Mouse (Mus musculus): ENCODE data around the gene Rhbdl1. TPM values are rescaled to one million over a fixed set of nuclear protein-coding genes. Genes with fewer than 3 reads are reported as not detected.
"Not testable (repeated sequence)": the region's sequence is repeated elsewhere in the genome, so short reads cannot be mapped to it uniquely, and the experiment has no call there.

Gene Rhbdl1
- polyA plus RNA-seq, 1 experiment from 2014 or later, result 1.3 TPM

DNA sequence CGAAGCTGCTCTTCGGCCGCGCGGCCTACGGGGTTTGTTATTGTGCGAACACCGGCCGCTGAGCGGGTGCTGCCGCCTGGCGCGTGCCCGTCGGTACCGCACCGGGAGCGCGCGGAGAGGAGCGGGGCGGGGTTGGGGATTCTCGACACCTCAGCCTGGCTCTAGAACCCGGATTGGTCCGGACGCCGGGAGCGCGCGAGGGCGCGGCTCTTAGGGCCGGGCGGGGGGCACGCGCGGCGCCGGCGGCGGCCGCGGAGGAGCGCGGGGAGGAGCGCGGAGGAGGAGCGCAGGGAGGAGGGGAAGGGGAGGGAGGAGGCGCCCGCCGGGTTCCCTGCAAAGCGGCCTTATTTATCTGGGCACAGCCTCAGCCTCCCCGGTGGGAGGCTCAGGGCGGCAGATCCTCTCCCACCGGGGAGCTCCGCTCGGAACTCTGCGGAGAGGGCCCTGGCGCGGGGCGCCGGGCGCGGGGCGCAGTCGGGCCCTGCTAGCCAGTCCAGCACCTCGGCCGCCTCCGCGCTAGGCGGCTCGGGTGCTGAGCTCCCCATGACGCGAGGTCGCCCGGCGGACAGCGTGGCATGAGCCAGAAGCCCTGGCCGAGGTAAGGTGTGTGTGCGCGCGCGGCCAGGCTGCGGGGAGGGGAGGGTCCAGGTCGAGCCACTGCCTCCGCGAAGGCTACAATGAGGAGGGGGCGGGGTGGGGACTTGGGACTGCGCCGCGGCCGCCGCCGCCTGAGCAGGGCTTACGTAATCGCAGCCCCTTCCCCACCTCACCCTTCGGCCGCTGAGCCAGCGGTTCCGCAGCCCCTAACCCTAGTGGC is 28.1 kb downstream of the Rhbdl1 start, which contains the start of gene Fbxl16:
TSS of gene Fbxl16 (plus strand) at position 297 of the 817 bp plus-strand sequence.
- WGBS, result under 1% methylated on average over 96 of the region's 100 CpGs
- Histone ChIP-seq H3K4me1 (peaks cover 47% of the 10 kb centered on the region), H3K9me3 (no peaks in the 10 kb centered on the region), H3K4me3 (peak within 1 kb of the TSS; percentile 88), H3K36me3 (replicated peaks) (no peaks in the 10 kb centered on the region), H3K27me3 (ENCODE audit: poor library complexity, severe bottlenecking) (peaks cover 69% of the 10 kb centered on the region), H3K27ac (peak within 1 kb of the TSS; percentile 94)
- DNase-seq (ENCODE audit: extremely low spot score, low spot score), result peak; percentile 85

DNA sequence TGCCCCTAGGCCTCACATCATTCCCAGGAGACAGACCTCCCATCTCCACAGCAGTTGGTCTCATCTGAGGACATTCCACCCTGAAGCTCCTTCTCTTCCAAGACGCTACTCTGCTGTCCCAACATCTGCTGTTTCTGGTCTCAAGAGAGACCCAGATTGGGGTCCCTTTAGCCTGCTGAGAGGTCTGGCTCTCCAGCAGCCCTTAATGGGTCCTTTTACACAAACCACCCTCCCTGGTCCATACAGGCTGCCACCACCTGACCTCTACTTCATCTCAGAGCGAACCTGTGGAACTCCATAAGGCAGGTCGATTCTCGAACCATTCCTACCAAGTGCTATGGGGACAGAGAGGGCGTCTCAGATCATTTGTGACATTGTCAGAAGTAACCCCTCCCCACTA is 29.1 kb downstream of the Rhbdl1 start:
- no peaks in the 10 kb centered on the region for H3K36me3 ChIP-seq (replicated peaks)
- 39% methylated on average over 5 of the region's 5 CpGs for WGBS
- H3K9me3 ChIP-seq, result no peaks in the 10 kb centered on the region
- peaks cover 50% of the 10 kb centered on the region for H3K4me1 ChIP-seq
- H3K27me3 ChIP-seq (ENCODE audit: poor library complexity, severe bottlenecking), result peaks cover 67% of the 10 kb centered on the region
- peak overlapping the region; percentile 94 for H3K27ac ChIP-seq
- H3K4me3 ChIP-seq, result peak overlapping the region; percentile 88
- DNase-seq (ENCODE audit: extremely low spot score, low spot score), result no peak

DNA sequence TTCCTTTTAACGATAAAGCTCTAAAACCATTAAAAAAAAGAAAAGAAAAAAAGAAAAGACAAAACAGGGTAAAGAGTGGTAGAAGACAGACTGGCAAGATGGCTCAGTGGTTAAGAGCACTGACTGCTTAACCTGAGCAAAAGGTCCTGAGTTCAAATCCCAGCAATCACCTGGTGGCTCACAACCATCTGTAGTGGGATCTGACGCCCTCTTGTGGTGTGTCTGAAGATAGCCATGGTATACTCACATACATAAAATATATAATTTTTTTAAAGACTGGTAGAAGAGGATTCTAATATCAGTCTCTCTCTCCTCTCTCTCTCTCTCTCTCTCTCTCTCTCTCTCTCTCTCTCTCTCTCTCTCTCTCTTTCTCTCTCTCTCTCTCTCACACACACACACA is 29.6 kb downstream of the Rhbdl1 start:
- DNase-seq (ENCODE audit: extremely low spot score, low spot score); H3K36me3 ChIP-seq (replicated peaks); H3K4me3 ChIP-seq; H3K27ac ChIP-seq; H3K9me3 ChIP-seq: not testable (repeated sequence)
- WGBS, result 40% methylated on average over 2 of the region's 2 CpGs
- peaks cover 62% of the 10 kb centered on the region for H3K27me3 ChIP-seq (ENCODE audit: poor library complexity, severe bottlenecking)
- peaks cover 54% of the 10 kb centered on the region for H3K4me1 ChIP-seq

DNA sequence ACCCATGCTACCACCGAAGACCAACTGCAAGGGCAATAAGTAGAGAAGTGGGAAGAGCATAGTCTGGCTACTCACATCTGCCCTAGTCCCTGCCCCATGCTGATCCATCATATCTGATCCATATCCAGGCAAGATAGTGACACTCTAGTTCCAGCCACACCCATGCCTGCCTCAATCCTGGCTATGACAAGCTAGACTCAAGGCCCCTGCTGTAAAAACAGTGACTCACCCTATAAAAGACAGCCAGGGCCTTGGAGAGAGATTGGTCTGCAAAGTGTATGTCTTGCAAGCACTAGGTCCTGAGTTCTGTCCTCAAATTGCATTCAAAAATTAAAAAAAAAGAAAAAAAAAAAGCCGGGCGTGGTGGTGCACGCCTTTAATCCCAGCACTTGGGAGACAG is 30.6 kb downstream of the Rhbdl1 start:
- H3K9me3 ChIP-seq, result no peaks in the 10 kb centered on the region
- peaks cover 60% of the 10 kb centered on the region for H3K4me1 ChIP-seq
- H3K27me3 ChIP-seq (ENCODE audit: poor library complexity, severe bottlenecking), result peaks cover 62% of the 10 kb centered on the region
- H3K36me3 ChIP-seq (replicated peaks), result no peaks in the 10 kb centered on the region
- H3K4me3 ChIP-seq, result no peak overlapping the region
- no peak for DNase-seq (ENCODE audit: extremely low spot score, low spot score)
- no peak overlapping the region for H3K27ac ChIP-seq
- WGBS, result 89% methylated on average over 4 of the region's 4 CpGs

DNA sequence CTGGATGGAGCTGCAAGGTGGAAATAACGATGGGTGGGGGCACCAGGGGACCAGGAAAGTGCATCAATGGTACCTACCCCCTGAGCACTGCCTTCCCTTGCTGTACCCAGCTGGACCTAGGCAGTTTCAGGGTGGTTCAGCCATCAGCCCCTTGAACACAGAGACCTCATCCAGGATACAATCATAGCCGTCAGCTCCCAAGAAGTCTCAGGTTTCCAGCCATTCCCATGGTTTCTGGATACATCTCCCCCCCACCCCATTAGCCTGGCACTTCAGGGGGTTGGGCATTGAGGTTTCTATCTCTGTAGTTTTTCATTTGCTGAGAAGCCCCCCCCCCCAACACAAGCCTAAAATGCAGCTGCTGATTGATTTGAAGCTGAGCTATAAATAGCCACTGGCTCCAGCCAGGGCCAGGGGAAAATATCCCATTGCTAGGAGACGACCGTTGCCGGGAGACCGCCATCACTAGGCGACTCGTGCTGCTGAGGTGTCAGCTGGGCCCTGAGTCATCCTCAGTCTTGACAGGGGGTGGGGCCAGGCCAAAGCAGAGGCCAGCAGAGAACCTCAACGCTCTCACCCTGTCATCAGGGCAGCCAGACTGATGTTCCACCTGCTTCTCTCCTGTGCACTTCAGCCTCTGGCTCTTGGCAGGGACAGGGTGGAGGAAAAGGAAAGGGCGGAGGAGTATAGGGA is 34.1 kb downstream of the Rhbdl1 start:
- peak; percentile 82 for DNase-seq (ENCODE audit: extremely low spot score, low spot score)
- H3K4me1 ChIP-seq, result peaks cover 32% of the 10 kb centered on the region
- H3K9me3 ChIP-seq, result no peaks in the 10 kb centered on the region
- H3K36me3 ChIP-seq (replicated peaks), result no peaks in the 10 kb centered on the region
- 8% methylated on average over 10 of the region's 10 CpGs for WGBS
- H3K27ac ChIP-seq, result peak overlapping the region; percentile 80
- H3K27me3 ChIP-seq (ENCODE audit: poor library complexity, severe bottlenecking), result peaks cover 30% of the 10 kb centered on the region
- H3K4me3 ChIP-seq, result peak overlapping the region; percentile 31

DNA sequence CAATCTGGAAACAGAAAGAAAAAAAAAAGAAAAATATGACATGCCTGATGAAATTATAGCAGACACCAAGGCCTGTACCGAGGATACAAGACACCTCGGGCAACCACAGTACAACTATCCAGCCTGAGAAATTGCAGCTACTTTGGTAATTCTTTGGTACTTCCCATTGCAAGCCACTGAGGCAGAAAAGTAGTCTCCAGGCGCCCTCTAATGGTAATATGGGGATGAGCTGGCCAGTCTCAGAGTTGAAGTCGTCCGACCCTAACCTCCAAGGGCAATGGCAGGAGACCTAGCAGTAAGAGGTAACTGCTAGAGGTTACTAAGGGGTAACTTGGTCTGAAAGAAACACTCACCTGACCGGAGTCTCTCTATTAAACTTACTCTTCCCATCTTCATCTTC is 36.1 kb downstream of the Rhbdl1 start:
- Histone ChIP-seq H3K4me3 (no peak overlapping the region), H3K36me3 (replicated peaks) (no peaks in the 10 kb centered on the region), H3K27ac (no peak overlapping the region), H3K4me1 (peaks cover 46% of the 10 kb centered on the region), H3K9me3 (no peaks in the 10 kb centered on the region), H3K27me3 (ENCODE audit: poor library complexity, severe bottlenecking) (peaks cover 23% of the 10 kb centered on the region)
- WGBS, result 10% methylated on average over 6 of the region's 6 CpGs
- DNase-seq (ENCODE audit: extremely low spot score, low spot score), result peak; percentile 71

DNA sequence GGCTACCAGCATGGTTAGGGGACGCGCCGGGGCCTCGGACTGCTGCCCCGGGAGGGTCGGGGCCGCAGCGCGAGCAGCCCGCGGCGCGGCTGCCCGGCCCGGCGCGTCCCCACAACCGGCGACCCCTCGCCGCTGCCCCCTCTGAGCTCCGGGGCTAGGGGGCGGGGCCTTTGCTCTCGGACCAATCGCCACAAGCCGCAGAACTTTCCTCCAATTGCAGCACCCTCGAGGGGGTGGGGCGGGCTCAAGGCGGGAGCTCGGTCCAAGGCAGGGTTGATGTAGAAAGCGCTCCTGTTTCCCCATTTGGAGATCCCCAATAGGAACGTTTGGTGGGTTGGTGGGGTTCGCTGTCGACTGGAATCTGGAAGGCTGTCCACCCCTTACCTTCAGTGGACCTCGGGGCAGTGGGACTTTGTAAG is 40.1 kb downstream of the Rhbdl1 start, which contains the start of gene Metrn:
TSS of gene Metrn (minus strand) at position 186 of the 419 bp plus-strand sequence.
- WGBS, result under 1% methylated on average over 35 of the region's 35 CpGs
- Histone ChIP-seq H3K4me1 (peaks cover 65% of the 10 kb centered on the region), H3K9me3 (no peaks in the 10 kb centered on the region), H3K4me3 (peak within 1 kb of the TSS; percentile 78), H3K27ac (peak within 1 kb of the TSS; percentile 93), H3K36me3 (replicated peaks) (peaks cover 27% of the 10 kb centered on the region), H3K27me3 (ENCODE audit: poor library complexity, severe bottlenecking) (peaks cover 8% of the 10 kb centered on the region)
- peak; percentile 95 for DNase-seq (ENCODE audit: extremely low spot score, low spot score)

DNA sequence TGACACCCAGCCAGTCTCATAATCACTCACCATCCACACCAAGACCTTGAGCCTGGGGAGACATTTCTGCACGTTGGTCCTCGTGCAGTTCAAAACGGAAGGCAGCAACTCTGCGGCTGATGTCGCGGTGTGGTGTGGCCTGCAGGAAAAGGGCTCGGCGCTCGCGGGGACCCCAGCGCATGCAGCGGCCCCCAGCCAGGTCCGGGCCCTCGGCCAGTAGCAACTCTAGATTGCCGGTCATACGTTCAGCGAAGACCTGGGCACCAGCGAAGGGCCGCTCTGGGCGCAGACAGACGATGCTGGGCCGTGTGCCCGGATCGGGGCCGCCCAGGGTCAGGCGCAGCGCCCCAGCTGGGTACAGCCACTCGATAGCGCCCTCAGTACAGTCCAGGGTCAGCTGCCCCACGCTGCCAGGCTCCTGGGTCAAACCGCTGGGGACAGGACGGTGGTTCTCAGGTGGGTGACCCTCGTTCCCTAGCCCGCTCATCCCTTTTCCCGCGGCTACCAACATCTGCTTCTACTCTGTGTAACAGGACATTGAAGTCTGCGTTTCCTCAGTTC is 40.8 kb downstream of the Rhbdl1 start:
- peaks cover 71% of the 10 kb centered on the region for H3K4me1 ChIP-seq
- peaks cover 1% of the 10 kb centered on the region for H3K27me3 ChIP-seq (ENCODE audit: poor library complexity, severe bottlenecking)
- WGBS, result under 1% methylated on average over 37 of the region's 37 CpGs

DNA sequence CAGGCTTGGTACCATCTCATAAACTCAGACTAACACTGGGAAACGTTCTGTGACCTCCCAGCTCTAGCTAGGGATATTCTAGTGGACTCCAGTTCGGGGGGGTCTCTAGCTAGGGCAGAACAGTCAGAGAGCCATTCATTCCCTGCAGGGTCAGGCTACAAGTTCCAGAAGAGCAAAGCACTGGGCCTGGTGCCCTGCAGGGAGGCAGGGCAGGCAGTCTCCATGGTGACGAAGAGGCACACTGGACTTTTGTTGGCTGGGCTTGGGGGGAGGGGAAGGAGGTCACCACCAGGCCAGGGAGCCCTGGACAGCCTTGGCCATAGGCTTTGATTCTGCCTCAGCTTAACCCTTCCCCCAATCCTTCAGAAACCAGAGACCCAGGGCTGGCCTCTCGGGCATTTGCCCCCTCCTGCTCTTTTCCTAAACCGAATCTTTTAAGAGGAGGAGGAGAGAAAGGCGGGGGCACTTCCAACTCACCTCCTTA is 41.4 kb downstream of the Rhbdl1 start, which contains the start of gene AC134908.4:
TSS of gene AC134908.4 (minus strand) at position 51 of the 484 bp plus-strand sequence.
- Histone ChIP-seq H3K27ac (peak within 1 kb of the TSS; percentile 93), H3K4me3 (peak within 1 kb of the TSS; percentile 78), H3K36me3 (replicated peaks) (peaks cover 30% of the 10 kb centered on the region), H3K9me3 (no peaks in the 10 kb centered on the region), H3K4me1 (peaks cover 74% of the 10 kb centered on the region), H3K27me3 (ENCODE audit: poor library complexity, severe bottlenecking) (no peaks in the 10 kb centered on the region)
- peak; percentile 90 for DNase-seq (ENCODE audit: extremely low spot score, low spot score)
- WGBS, result 1% methylated on average over 6 of the region's 6 CpGs

More for the DNA sequence above, 40.8 kb downstream of the Rhbdl1 start:
- Histone ChIP-seq H3K36me3 (replicated peaks) (peaks cover 27% of the 10 kb centered on the region), H3K9me3 (no peaks in the 10 kb centered on the region), H3K4me3 (peak overlapping the region; percentile 78), H3K27ac (peak overlapping the region; percentile 93)
- DNase-seq (ENCODE audit: extremely low spot score, low spot score), result peak; percentile 38

DNA sequence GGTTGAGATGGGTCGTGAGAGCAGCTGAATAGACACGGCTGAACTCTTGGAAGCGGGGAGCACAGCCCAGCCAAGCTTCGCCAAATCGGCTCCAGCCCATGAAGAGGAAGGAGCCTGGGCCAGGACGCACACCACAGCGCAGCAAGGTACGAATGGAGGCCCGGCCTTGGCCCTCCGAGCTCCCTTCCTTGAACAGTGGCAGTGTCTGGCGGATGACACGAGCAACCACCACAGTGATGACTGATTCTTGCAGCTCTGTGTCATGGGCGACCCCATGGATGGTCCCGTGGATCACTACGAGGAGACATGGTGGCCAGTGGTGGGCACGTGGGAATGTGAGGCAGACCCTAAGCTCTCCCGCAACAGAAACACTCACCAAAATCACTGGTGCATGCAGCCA is 42.1 kb downstream of the Rhbdl1 start:
- peaks cover 77% of the 10 kb centered on the region for H3K4me1 ChIP-seq
- WGBS, result 63% methylated on average over 17 of the region's 17 CpGs
- no peak for DNase-seq (ENCODE audit: extremely low spot score, low spot score)
- H3K4me3 ChIP-seq, result peak overlapping the region; percentile 78
- peak overlapping the region; percentile 93 for H3K27ac ChIP-seq
- H3K36me3 ChIP-seq (replicated peaks), result peaks cover 34% of the 10 kb centered on the region
- H3K27me3 ChIP-seq (ENCODE audit: poor library complexity, severe bottlenecking), result no peaks in the 10 kb centered on the region
- H3K9me3 ChIP-seq, result no peaks in the 10 kb centered on the region

DNA sequence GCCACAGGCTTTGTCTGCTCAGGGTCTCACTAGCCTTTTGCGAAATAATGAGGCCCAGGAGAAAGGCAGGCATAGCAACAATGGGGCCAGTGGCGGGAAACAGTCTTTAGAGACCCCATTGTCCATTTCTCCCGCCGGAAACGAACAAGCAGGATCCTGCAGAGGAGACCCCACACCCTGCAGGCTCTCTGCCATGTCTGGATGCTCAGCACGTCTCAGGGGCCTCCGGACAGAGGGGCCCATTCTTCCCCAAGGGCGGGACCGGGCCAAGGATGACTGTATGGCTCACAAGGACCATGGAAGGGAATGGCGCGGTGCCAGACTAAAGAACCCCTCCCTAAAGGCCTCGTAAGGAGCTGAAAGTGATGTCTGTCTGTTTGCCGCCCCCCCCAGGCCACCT is 42.9 kb downstream of the Rhbdl1 start:
- WGBS, result 32% methylated on average over 13 of the region's 13 CpGs
- Histone ChIP-seq H3K9me3 (no peaks in the 10 kb centered on the region), H3K27ac (peak overlapping the region; percentile 93), H3K4me3 (peak overlapping the region; percentile 78), H3K36me3 (replicated peaks) (peaks cover 42% of the 10 kb centered on the region), H3K4me1 (peaks cover 77% of the 10 kb centered on the region), H3K27me3 (ENCODE audit: poor library complexity, severe bottlenecking) (no peaks in the 10 kb centered on the region)
- DNase-seq (ENCODE audit: extremely low spot score, low spot score), result peak; percentile 63

DNA sequence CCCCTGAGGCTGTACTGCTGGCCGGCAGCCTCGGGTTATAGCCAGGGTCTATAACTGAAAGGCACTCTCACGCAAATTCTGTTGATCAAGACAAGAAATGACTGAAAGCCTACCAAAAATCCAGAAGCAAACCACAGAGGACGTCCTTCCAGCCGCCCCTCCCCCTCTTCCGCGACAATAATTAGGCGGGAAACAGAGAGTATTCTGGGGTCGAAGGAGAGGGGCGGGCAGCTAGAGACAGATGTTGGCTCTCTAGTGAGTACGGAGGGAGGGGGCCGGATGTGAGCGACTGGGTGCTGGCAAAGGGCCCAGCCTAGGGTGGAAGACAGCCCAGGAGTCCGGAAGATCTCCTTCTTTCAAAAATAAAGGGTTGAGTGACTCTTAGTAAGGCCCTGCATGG is 44.5 kb downstream of the Rhbdl1 start, which contains the start of gene Fam173a:
TSS of gene Fam173a (minus strand) at position 287 of the 400 bp plus-strand sequence.
- 5% methylated on average over 14 of the region's 14 CpGs for WGBS
- Histone ChIP-seq H3K9me3 (no peaks in the 10 kb centered on the region), H3K27me3 (ENCODE audit: poor library complexity, severe bottlenecking) (no peaks in the 10 kb centered on the region), H3K27ac (peak within 1 kb of the TSS; percentile 93), H3K4me3 (peak within 1 kb of the TSS; percentile 78), H3K4me1 (peaks cover 70% of the 10 kb centered on the region), H3K36me3 (replicated peaks) (peaks cover 57% of the 10 kb centered on the region)
- DNase-seq (ENCODE audit: extremely low spot score, low spot score), result peak; percentile 73
